Comparison of ENCODE assay signal across 8 mouse cellular contexts in the genomic region with DNA sequence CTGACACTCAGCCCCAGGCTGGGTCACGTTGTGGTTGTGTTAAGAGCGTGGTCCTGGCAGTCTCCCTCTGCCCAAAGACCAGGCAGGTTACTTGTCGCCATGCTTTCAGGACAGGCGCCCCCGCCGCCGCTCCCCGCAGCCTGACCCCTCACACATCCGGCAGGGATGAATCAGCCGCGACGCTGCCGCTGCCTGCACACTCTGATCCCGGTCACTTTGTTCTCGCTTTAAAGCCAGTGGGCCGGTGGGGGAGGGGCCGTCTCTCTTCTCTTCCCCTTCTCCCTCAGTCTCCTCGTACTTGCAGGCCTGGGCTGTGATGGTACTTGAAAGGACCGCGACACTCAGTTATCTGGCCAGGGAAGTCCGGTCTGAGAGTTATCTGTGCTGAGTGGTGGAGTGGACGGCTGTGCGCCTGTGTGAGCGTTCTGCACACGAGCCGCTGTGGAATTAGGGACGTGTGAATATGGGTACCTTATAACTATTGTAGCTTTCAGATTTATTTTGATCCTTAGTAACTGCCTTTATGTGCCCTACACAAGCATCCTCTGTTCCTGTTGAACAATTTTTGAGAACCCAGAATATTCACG.
DNase-seq lines count a peak whose midpoint lies in the region; ATAC-seq lines count a peak whose summit lies in the region.

No protein-coding gene starts in this region.

- WGBS in heart, embryonic 11.5 days (ENCODE audit: insufficient replicate concordance) = 4% methylated on average over 28 of the region's 28 CpGs
- WGBS in hindbrain, embryonic 14.5 days = 9% methylated on average over 28 of the region's 28 CpGs
- WGBS in midbrain, embryonic 12.5 days = 6% methylated on average over 28 of the region's 28 CpGs

- H3K9me3 ChIP-seq in heart, embryonic 11.5 days (replicated peaks; ENCODE audit: control insufficient read depth, low read length) = no peaks in the 10 kb centered on the region
- H3K9me3 ChIP-seq in hindbrain, embryonic 14.5 days (ENCODE audit: control insufficient read depth, low read length) = peaks cover 16% of the 10 kb centered on the region
- H3K9me3 ChIP-seq in midbrain, embryonic 12.5 days = peaks cover 15% of the 10 kb centered on the region; the same call in 1 of the 2 replicates

- H3K4me2 ChIP-seq in heart, embryonic 11.5 days = peak overlapping the region; percentile 97
- peak overlapping the region; percentile 91 for H3K4me2 ChIP-seq in hindbrain, embryonic 14.5 days (replicated peaks)
- peak overlapping the region; percentile 91 for H3K4me2 ChIP-seq in midbrain, embryonic 12.5 days (replicated peaks)

- H3K4me1 ChIP-seq in heart, embryonic 11.5 days (ENCODE audit: control insufficient read depth, insufficient read depth, low read length) = peaks cover 19% of the 10 kb centered on the region
- peaks cover 24% of the 10 kb centered on the region for H3K4me1 ChIP-seq in hindbrain, embryonic 14.5 days (replicated peaks; ENCODE audit: control insufficient read depth, insufficient read depth, low read length)
- peaks cover 48% of the 10 kb centered on the region for H3K4me1 ChIP-seq in midbrain, embryonic 12.5 days

- H3K9ac ChIP-seq in heart, embryonic 11.5 days (ENCODE audit: low read depth, low read length) = no peak overlapping the region; the same call in 1 of the 2 replicates
- H3K9ac ChIP-seq in hindbrain, embryonic 14.5 days = peak overlapping the region; percentile 74
- peak overlapping the region; percentile 47 for H3K9ac ChIP-seq in midbrain, embryonic 12.5 days (replicated peaks)

- peak; percentile 23; the same call in 1 of the 2 replicates for ATAC-seq in heart, embryonic 11.5 days (replicated peaks; ENCODE audit: insufficient number of reproducible peaks, low FRiP score, low TSS enrichment)
- no peak for ATAC-seq in hindbrain, embryonic 14.5 days (ENCODE audit: low FRiP score)
- ATAC-seq in midbrain, embryonic 12.5 days (ENCODE audit: low FRiP score, low read depth) = peak; percentile 45
- no peak for ATAC-seq in monocyte, adult 5-6 weeks (replicated peaks; ENCODE audit: insufficient number of reproducible peaks, low FRiP score, low TSS enrichment, poor library complexity, severe bottlenecking)

- intact Hi-C loops in heart, postnatal 25 days (cut with DNase I) = no loop called here

- DNase-seq in heart, postnatal 25 days (ENCODE audit: low spot score) = no peak
- DNase-seq in thymus, postnatal 4 days = peak; percentile 45
- DNase-seq in thymus, adult 18-20 months = no peak
- DNase-seq in hindbrain, embryonic 14.5 days (ENCODE audit: low spot score) = no peak
- no peak for DNase-seq in spleen, postnatal 14 days (ENCODE audit: low spot score in 2 of 2)

- H3K27ac ChIP-seq in heart, embryonic 11.5 days (ENCODE audit: low read depth, low read length) = no peak overlapping the region
- no peak overlapping the region for H3K27ac ChIP-seq in hindbrain, embryonic 14.5 days
- peak overlapping the region; percentile 89 for H3K27ac ChIP-seq in midbrain, embryonic 12.5 days (replicated peaks)

- peaks cover 46% of the 10 kb centered on the region for H3K27me3 ChIP-seq in heart, embryonic 11.5 days (ENCODE audit: control insufficient read depth, insufficient read depth, low read length)
- H3K27me3 ChIP-seq in hindbrain, embryonic 14.5 days (ENCODE audit: control insufficient read depth, insufficient read depth, low read length) = peaks cover 23% of the 10 kb centered on the region
- peaks cover 45% of the 10 kb centered on the region for H3K27me3 ChIP-seq in midbrain, embryonic 12.5 days

- H3K4me3 ChIP-seq in heart, embryonic 11.5 days (ENCODE audit: low read depth, low read length) = peak overlapping the region; percentile 27
- peak overlapping the region; percentile 15 for H3K4me3 ChIP-seq in hindbrain, embryonic 14.5 days (replicated peaks; ENCODE audit: low read length)
- H3K4me3 ChIP-seq in midbrain, embryonic 12.5 days = peak overlapping the region; percentile 28

- no peaks in the 10 kb centered on the region for H3K36me3 ChIP-seq in heart, embryonic 11.5 days (ENCODE audit: control insufficient read depth, insufficient read depth, low read length)
- H3K36me3 ChIP-seq in hindbrain, embryonic 14.5 days (replicated peaks; ENCODE audit: control insufficient read depth, insufficient read depth) = no peaks in the 10 kb centered on the region
- no peaks in the 10 kb centered on the region for H3K36me3 ChIP-seq in midbrain, embryonic 12.5 days

Comparison
In these comparisons a context has a peak if more than half of its experiments do, and no peak if none do; other contexts are left out.
1. ATAC-seq: peak in heart, embryonic 11.5 days (single experiment) and midbrain, embryonic 12.5 days (single experiment); none in hindbrain, embryonic 14.5 days (single experiment) and monocyte, adult 5-6 weeks (single experiment).
2. Peak in every context shown above with its lines, with median percentiles within 50 percentile points of each other: H3K4me2 ChIP-seq and H3K4me3 ChIP-seq.